Mouse (Mus musculus): Measurements from ENCODE around the gene Fkbp5. TPM values are rescaled to one million over a fixed set of nuclear protein-coding genes. Genes with fewer than 3 reads are reported as not detected.

Fkbp5 gene
- polyA plus RNA-seq (2012; rRNA removed) = 47.2 and 52.1 TPM in 2 replicates

GRCm38 (mm10) chr17:28517441-28517955, at the start of gene Fkbp5:
Gene Fkbp5, minus strand, starts transcription at chr17:28517527.

GRCm38 (mm10) chr17:28560598-28560997, 43.3 kb upstream of the Fkbp5 start, which contains the start of gene Clps:
Gene Clps, minus strand, starts transcription at chr17:28560766.

GRCm38 (mm10) chr17:28549111-28549510, 31.8 kb upstream of the Fkbp5 start, which contains the start of gene Clpsl2:
Gene Clpsl2, plus strand, starts transcription at chr17:28549411.

GRCm38 (mm10) chr17:28530506-28530905, 13.2 kb upstream of the Fkbp5 start, which contains the start of gene Armc12:
Gene Armc12, plus strand, starts transcription at chr17:28530806.

DNA sequence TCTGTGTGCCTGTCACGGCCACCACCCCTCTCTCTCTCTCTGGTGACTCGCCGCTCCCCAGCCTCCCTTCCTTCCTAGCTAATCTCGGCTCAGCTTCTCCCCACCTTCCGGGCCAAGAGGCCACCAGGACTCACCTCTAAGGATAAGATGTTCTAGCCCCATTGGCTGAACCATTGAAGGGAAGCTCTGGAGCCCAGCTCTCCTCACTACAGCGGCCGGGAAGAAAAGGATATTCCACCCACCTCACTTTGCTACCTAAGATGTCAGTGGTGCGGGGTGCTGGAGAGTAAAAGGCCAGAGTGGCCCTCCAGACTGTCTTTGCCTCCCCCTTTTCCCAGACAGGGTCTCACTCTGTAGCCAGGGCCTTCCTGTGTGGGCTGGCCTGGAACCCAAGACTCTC, 152.2 kb downstream of the Fkbp5 start, which contains the start of gene Tulp1:
Gene Tulp1 (minus strand): TSS at position 101 of the 400 bp plus-strand sequence.

DNA sequence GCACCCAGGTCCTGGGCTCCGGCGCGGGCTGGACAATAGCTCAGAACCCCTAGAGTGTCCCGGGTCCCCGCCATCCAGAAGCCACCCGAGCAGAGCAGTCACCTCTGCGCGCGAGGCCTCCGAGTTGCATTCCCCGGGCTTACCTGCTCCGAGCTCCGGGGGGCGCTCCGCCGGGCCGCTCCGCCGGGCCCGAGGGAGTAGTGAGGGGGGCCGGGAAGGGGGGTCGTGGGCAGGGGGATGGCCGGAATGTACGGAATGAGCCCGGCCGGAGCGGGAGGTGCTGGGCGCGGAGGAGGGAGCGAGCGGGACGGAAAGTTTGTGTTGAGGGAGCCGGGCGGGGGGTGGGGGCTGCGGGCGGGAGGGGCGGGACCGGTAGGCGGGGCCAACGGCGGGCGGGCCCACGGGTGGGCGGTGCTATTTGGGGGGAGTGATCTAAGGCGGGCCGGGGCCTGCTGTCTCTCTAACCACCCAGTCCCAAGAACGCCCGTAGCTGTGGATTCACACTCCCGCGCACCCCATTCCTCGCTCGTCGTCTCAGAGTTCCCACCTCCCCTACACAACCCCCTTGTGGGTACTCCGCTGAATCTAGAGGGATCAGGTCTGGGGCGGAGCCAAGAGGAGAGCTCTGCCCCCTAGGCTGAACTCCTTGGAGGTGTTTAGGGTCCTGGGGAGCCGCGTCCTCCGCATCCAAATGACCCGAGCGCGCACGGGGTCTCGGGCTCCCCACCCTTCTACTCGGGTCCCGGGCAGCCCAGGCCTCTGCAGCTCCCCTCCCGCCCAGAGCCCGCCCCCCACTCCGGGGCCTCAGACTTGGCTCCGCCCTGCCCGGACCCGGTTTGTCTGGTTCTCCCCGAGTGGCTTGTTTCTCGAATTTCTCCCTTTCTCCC, 166.6 kb downstream of the Fkbp5 start, which contains the start of gene Tead3:
Gene Tead3 (minus strand): TSS at position 352 of the 887 bp plus-strand sequence.

Other genes with a start within 250 kb of the Fkbp5 start
- 3.1 and 3.8 TPM in 2 replicates for gene Fance, start 204.0 kb downstream of the Fkbp5 start, polyA plus RNA-seq (2012; rRNA removed)
- 1,580 and 2,072 TPM in 2 replicates for gene Rpl10a, start 189.1 kb downstream of the Fkbp5 start, polyA plus RNA-seq (2012; rRNA removed)
- 2.5 and 2.8 TPM in 2 replicates for gene Tead3, start 166.7 kb downstream of the Fkbp5 start, polyA plus RNA-seq (2012; rRNA removed)
- gene Tulp1, start 152.3 kb downstream of the Fkbp5 start, polyA plus RNA-seq (2012; rRNA removed) = 0.06 and 0.18 TPM in 2 replicates
- gene Armc12, start 13.3 kb upstream of the Fkbp5 start, polyA plus RNA-seq (2012; rRNA removed) = 0.08 and 0.12 TPM in 2 replicates
- not detected in 2 replicates for gene Clpsl2, start 31.9 kb upstream of the Fkbp5 start, polyA plus RNA-seq (2012; rRNA removed)
- 0.42 and 11.9 TPM in 2 replicates for gene Clps, start 43.2 kb upstream of the Fkbp5 start, polyA plus RNA-seq (2012; rRNA removed)
- gene Lhfpl5, start 58.1 kb upstream of the Fkbp5 start, polyA plus RNA-seq (2012; rRNA removed) = not detected in 2 replicates
- 11.8 and 14.0 TPM in 2 replicates for gene Srpk1, start 105.2 kb upstream of the Fkbp5 start, polyA plus RNA-seq (2012; rRNA removed)
- 0.60 and 0.66 TPM in 2 replicates for gene Slc26a8, start 172.7 kb upstream of the Fkbp5 start, polyA plus RNA-seq (2012; rRNA removed)
- 41.7 and 50.1 TPM in 2 replicates for gene Mapk14, start 173.8 kb upstream of the Fkbp5 start, polyA plus RNA-seq (2012; rRNA removed)
- 0.17 and 0.30 TPM in 2 replicates for gene AC170998.1, start 208.6 kb upstream of the Fkbp5 start, polyA plus RNA-seq (2012; rRNA removed)

Data from liver, embryonic 18 days (tissue).